Mouse (Mus musculus): ENCODE measurements around the gene Lamtor3. TPM values are rescaled to one million over a fixed set of nuclear protein-coding genes. Genes with fewer than 3 reads are reported as not detected.

The Lamtor3 gene
- polyA plus RNA-seq (2015; fragmentation: Nextera tagmentation; extraction: Ambion mirVana), result 128 and 132 TPM in 2 replicates

DNA sequence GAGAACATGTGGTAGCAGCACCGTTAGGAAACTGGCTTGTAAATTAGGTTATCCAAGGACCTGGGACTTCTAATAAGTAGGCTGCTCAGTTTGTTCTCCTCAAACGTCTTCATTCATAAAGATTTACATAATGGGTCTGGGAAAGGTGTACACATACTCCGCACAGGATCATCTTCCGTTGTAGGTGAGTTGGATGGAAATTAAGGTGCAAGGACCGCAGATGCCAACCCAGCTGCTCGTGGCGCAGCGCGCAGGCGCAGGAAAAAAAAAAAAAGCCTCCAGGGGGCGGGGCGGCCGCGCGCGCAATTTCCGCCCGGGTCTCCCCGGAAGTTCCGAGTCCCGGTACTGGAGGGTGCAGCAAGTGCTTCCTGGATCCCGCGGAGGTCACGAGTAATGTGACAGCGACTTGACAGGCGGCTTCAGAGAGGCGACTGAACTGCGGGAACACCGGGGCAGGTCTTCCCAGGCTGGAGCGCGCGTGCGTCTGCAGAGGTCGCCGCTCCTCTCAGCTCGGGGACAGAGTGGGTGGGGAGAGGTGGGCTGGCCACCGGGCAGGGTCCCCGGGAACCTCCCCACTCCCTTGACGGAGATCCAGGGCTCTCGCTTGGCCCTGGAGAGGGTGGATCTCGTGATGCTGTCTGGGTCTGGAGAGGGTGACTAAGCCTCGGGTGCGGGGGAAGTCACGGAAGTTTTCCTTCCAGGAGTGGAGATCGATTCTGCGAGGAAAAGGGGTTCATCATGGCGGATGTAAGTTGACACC lies at the start of gene Lamtor3:
TSS of gene Lamtor3 (plus strand) at position 335 of the 760 bp plus-strand sequence.
- Histone ChIP-seq H3K27me3 (replicated peaks) (no peaks in the 10 kb centered on the region), H3K36me3 (0 out of 2 replicates have a peak, but pooled peaks cover 11% of the 10 kb centered on the region), H3K4me1 (peaks cover 31% of the 10 kb centered on the region), H3K4me2 (peak within 1 kb of the TSS; percentile 87), H3K9ac (replicated peaks) (peak within 1 kb of the TSS; percentile 89), H3K9me3 (replicated peaks) (no peaks in the 10 kb centered on the region), H3K27ac (replicated peaks) (peak within 1 kb of the TSS; percentile 87), H3K4me3 (replicated peaks) (peak within 1 kb of the TSS; percentile 92)
- under 1% methylated on average over 47 of the region's 47 CpGs for WGBS
- ATAC-seq (ENCODE audit: low FRiP score), result peak; percentile 95

DNA sequence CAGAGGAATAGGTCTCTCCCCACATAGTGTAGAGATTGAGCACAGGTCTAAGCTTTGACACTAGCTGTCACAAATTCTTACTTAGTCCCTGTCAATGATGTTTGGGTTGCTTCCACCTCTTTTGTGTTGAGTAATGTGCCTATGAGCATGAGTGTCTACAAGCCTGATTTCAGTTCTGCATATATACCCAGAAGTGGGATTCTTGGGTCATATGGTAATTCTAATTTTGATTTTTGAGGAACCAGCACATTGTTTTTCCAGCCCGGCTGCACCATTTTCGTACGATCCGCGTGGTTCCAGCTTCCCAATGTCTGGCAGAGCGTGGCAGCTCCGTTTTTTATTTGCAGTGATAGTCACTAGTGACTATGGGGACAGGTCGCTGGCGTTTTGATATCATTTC lies 48.9 kb upstream of the Lamtor3 start:
- WGBS, result 86% methylated on average over 9 of the region's 9 CpGs
- H3K9ac ChIP-seq (replicated peaks), result no peak overlapping the region
- no peaks in the 10 kb centered on the region for H3K9me3 ChIP-seq (replicated peaks)
- no peak overlapping the region for H3K4me3 ChIP-seq (replicated peaks)
- no peak for ATAC-seq (ENCODE audit: low FRiP score)
- no peak overlapping the region for H3K27ac ChIP-seq (replicated peaks)
- H3K27me3 ChIP-seq (replicated peaks), result no peaks in the 10 kb centered on the region
- H3K4me1 ChIP-seq, result peaks cover 23% of the 10 kb centered on the region
- H3K36me3 ChIP-seq, result no peaks in the 10 kb centered on the region
- peak overlapping the region; percentile 80 for H3K4me2 ChIP-seq

DNA sequence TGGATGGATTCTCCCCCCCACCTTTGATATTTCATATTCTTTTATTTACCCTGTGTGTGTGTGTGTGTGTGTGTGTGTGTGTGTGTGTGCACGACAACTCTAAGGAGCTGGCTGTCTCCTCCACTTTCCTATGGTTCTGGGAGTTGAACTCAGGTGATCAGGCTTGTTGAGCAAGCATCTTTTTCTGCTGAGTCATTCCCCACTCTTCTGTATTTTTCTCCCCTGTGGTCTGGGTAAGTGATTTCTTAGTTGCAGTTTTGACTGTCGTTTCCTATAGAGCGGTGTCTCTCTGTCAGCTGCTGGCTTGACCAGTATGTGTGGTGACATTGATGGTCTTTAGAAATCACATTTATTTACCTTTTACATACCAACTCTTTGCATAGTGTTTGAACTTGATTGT lies 39.0 kb upstream of the Lamtor3 start:
- no peaks in the 10 kb centered on the region for H3K4me1 ChIP-seq
- no peaks in the 10 kb centered on the region for H3K9me3 ChIP-seq (replicated peaks)
- no peaks in the 10 kb centered on the region for H3K27me3 ChIP-seq (replicated peaks)
- no peak overlapping the region for H3K27ac ChIP-seq (replicated peaks)
- H3K4me2 ChIP-seq, result no peak overlapping the region
- H3K9ac ChIP-seq (replicated peaks), result no peak overlapping the region
- H3K36me3 ChIP-seq, result 0 out of 2 replicates have a peak, but pooled peaks cover 6% of the 10 kb centered on the region
- H3K4me3 ChIP-seq (replicated peaks), result no peak overlapping the region
- 87% methylated on average over 3 of the region's 3 CpGs for WGBS
- ATAC-seq (ENCODE audit: low FRiP score), result no peak

DNA sequence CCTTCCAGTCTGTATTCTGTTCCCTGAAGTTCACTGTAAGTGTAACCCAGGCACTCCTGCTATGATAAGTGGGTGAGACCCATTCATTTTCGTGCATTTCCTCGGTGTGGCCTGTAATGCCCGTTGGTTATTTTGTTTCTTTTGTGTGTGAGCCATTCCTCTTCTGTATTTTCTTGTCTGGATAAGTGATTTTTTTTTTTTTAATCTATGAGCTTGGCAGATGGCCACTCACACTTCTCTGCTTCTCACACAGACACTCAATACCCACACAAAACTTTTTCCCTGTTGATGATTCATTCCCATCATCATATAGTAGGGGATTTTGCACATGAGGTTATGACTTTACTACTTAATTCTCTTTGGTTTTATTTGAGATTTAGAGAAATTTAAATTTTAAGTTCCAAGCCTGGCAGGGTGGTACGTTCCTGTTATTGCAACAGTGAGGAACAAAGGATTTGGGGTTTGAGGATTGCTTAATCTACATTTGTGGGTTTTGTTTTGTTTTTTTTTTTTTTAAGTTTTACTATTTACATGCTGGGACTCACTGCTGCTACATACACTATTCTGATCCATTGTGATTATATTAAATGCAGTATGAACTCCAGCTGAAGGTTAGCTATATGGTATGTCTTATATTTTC lies 38.1 kb upstream of the Lamtor3 start:
- Histone ChIP-seq H3K36me3 (0 out of 2 replicates have a peak, but pooled peaks cover 6% of the 10 kb centered on the region), H3K4me2 (no peak overlapping the region), H3K27ac (replicated peaks) (no peak overlapping the region), H3K9ac (replicated peaks) (no peak overlapping the region), H3K27me3 (replicated peaks) (no peaks in the 10 kb centered on the region), H3K9me3 (replicated peaks) (no peaks in the 10 kb centered on the region), H3K4me1 (no peaks in the 10 kb centered on the region), H3K4me3 (replicated peaks) (no peak overlapping the region)
- ATAC-seq (ENCODE audit: low FRiP score), result no peak
- 79% methylated on average over 4 of the region's 4 CpGs for WGBS

DNA sequence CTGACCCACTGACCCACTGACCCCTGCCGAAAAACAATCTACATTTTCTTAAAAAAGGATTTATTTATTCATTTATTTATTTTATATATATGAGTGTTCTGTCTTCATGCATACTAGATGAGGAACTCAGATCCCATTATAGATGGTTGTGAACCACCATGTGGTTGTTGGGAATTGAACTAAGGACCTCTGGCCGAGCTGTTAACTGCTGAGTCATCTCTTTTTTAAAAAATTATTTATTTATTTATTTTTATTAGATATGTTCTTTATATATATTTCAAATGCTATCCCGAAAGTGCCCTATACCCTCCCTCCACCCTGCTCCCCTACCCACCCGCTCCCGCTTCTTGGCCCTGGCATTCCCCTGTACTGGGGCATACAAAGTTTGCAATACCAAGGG lies 37.2 kb upstream of the Lamtor3 start:
- Histone ChIP-seq H3K4me1 (no peaks in the 10 kb centered on the region), H3K9me3 (replicated peaks) (no peaks in the 10 kb centered on the region), H3K4me3 (replicated peaks) (no peak overlapping the region), H3K4me2 (no peak overlapping the region), H3K36me3 (0 out of 2 replicates have a peak, but pooled peaks cover 6% of the 10 kb centered on the region), H3K27ac (replicated peaks) (no peak overlapping the region), H3K9ac (replicated peaks) (no peak overlapping the region), H3K27me3 (replicated peaks) (no peaks in the 10 kb centered on the region)
- WGBS, result 98% methylated on average over 5 of the region's 5 CpGs
- no peak for ATAC-seq (ENCODE audit: low FRiP score)

DNA sequence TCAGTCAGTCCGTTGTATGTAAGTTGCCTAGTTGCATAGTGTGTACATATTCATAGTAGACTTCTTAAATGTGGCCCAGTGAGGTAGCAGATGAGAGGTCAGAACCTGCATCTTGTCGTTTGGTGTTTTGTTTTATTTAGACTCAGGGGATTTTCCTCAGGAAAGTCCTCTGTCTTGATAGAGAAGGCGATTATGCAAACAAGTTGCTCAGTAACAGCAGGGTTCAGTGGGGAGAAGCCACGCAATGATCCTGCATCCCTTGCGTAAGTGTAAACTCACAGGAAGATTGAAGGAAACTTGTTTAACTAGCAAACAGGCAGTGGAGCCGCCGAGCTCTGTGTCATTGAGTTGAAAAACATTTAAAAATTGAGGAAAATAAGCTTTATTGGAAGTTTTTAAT lies 30.3 kb upstream of the Lamtor3 start:
- H3K9ac ChIP-seq (replicated peaks), result no peak overlapping the region
- H3K4me1 ChIP-seq, result no peaks in the 10 kb centered on the region

DNA sequence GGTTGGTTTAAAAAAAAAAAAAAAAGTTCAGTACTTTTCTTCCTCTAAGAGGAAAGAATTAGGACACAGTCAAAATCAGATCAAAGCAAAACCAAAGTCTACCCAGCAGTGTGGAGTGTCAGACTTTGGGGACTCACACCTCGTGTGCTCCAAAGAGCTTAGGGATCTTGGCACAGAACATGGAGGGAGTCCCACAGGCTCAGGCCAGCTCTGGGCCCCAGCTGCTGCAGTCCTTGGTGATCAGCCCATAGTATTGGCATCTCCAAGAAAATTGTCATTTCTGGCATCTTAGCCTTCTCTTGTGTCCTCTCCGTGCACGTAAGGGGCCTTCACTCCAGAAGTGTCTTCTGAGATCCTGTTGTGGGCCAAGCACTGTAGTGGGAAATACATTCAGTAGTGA lies 27.2 kb upstream of the Lamtor3 start:
- H3K36me3 ChIP-seq, result peaks cover 33% of the 10 kb centered on the region
- no peaks in the 10 kb centered on the region for H3K9me3 ChIP-seq (replicated peaks)
- no peak overlapping the region for H3K27ac ChIP-seq (replicated peaks)
- H3K4me2 ChIP-seq, result no peak overlapping the region
- H3K4me3 ChIP-seq (replicated peaks), result no peak overlapping the region
- WGBS, result 83% methylated on average over 3 of the region's 3 CpGs
- H3K4me1 ChIP-seq, result no peaks in the 10 kb centered on the region
- no peak for ATAC-seq (ENCODE audit: low FRiP score)
- no peak overlapping the region for H3K9ac ChIP-seq (replicated peaks)
- H3K27me3 ChIP-seq (replicated peaks), result no peaks in the 10 kb centered on the region

More for the DNA sequence above, 30.3 kb upstream of the Lamtor3 start:
- ATAC-seq (ENCODE audit: low FRiP score), result no peak
- no peak overlapping the region for H3K4me2 ChIP-seq
- no peak overlapping the region for H3K27ac ChIP-seq (replicated peaks)
- WGBS, result 70% methylated on average over 7 of the region's 7 CpGs
- H3K9me3 ChIP-seq (replicated peaks), result no peaks in the 10 kb centered on the region
- no peaks in the 10 kb centered on the region for H3K27me3 ChIP-seq (replicated peaks)
- peaks cover 16% of the 10 kb centered on the region for H3K36me3 ChIP-seq
- H3K4me3 ChIP-seq (replicated peaks), result no peak overlapping the region

DNA sequence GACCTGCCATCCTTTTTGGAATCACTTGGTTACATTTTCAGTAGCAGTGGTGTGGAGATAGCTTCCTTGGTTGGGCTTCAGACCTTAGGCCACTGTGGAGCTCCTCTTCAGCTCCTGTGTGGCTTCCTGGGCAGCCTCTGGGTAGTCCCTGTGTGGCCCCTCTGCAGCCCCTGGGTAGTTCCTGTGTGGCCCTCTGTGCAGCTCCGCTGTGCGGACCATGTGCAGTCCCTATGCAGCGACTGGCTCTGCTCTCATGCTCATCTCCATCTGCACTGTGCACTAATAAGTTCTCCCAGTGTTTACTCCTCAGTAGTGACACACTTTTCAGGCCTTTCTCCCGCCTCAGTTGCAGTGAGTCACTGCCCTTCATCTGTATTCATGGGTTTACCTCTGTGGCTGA lies 26.2 kb upstream of the Lamtor3 start:
- Histone ChIP-seq H3K4me1 (no peaks in the 10 kb centered on the region), H3K36me3 (peaks cover 33% of the 10 kb centered on the region), H3K4me2 (no peak overlapping the region), H3K9ac (replicated peaks) (no peak overlapping the region), H3K9me3 (replicated peaks) (no peaks in the 10 kb centered on the region), H3K4me3 (replicated peaks) (no peak overlapping the region), H3K27ac (replicated peaks) (no peak overlapping the region), H3K27me3 (replicated peaks) (no peaks in the 10 kb centered on the region)
- ATAC-seq (ENCODE audit: low FRiP score), result no peak
- WGBS, result 90% methylated on average over 4 of the region's 4 CpGs

DNA sequence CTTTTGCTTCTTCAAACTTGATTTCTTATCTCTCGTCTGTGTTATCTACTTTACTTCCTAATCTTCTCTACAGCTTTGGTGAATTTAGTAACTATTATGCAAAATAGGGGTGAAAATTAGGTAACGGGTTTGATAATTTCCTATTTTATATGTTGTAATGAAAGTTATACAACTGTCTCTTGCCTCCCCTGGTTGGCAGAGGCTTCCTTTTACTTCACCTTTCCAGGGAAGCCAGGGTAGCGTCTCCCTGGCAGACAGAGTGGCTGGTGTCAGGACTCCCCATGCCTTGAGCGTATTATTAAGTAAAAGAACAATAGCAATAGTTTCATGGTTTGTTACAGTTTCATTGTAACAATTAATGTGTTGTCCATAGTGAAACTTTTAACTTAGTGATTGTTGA lies 24.5 kb upstream of the Lamtor3 start:
- Histone ChIP-seq H3K9me3 (replicated peaks) (no peaks in the 10 kb centered on the region), H3K4me1 (no peaks in the 10 kb centered on the region), H3K36me3 (peaks cover 37% of the 10 kb centered on the region), H3K4me2 (no peak overlapping the region), H3K27ac (replicated peaks) (no peak overlapping the region), H3K27me3 (replicated peaks) (no peaks in the 10 kb centered on the region), H3K9ac (replicated peaks) (no peak overlapping the region), H3K4me3 (replicated peaks) (no peak overlapping the region)
- WGBS, result 86% methylated on average over 4 of the region's 4 CpGs
- no peak for ATAC-seq (ENCODE audit: low FRiP score)

DNA sequence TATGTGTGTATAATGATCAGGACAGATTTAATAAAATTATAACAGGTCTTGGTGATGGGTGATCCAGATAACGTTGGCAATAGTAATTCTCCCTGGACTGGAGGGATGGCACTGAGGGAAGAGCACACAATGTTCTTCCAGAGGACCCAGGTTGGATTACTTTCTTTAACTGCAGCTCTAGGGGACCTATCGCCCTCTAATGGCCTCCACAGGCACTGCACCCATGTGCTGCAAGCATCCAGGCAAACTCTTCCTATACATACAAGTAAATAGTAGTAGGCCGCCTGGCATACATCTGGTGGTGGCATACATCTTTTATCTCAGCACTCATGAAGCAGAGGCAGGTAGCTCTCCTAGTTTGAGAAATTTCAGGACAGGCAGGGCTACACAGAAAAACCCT lies 23.1 kb upstream of the Lamtor3 start:
- 94% methylated on average over 3 of the region's 3 CpGs for WGBS
- ATAC-seq (ENCODE audit: low FRiP score), result no peak

DNA sequence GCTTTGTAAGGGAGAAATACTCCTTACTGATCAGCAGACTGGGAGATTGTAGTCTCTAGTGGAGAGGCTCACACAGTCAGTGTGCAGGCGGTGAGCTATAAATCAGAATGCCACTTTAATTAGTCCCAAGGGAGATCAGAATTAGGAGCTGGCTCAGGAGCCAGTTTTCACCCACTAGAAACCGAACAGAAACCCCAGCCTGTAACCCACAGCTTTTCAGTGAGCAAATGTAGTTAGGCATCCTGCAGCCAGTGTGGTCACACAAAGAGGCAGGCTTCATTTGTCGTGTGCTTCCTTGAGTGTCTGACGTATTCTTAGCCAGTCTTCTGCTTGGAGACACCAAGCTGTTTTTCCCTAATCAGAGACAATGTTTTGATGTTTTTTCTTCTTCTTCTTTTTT lies 21.9 kb upstream of the Lamtor3 start:
- Histone ChIP-seq H3K27ac (replicated peaks) (no peak overlapping the region), H3K4me1 (no peaks in the 10 kb centered on the region), H3K4me2 (no peak overlapping the region), H3K27me3 (replicated peaks) (no peaks in the 10 kb centered on the region), H3K9me3 (replicated peaks) (no peaks in the 10 kb centered on the region), H3K4me3 (replicated peaks) (no peak overlapping the region), H3K9ac (replicated peaks) (no peak overlapping the region), H3K36me3 (peaks cover 26% of the 10 kb centered on the region)
- WGBS, result 58% methylated on average over 4 of the region's 4 CpGs
- ATAC-seq (ENCODE audit: low FRiP score), result no peak

More for the DNA sequence above, 23.1 kb upstream of the Lamtor3 start:
- Histone ChIP-seq H3K27ac (replicated peaks) (no peak overlapping the region), H3K4me2 (no peak overlapping the region), H3K27me3 (replicated peaks) (no peaks in the 10 kb centered on the region), H3K9ac (replicated peaks) (no peak overlapping the region), H3K9me3 (replicated peaks) (no peaks in the 10 kb centered on the region), H3K4me1 (no peaks in the 10 kb centered on the region), H3K36me3 (peaks cover 26% of the 10 kb centered on the region), H3K4me3 (replicated peaks) (no peak overlapping the region)

DNA sequence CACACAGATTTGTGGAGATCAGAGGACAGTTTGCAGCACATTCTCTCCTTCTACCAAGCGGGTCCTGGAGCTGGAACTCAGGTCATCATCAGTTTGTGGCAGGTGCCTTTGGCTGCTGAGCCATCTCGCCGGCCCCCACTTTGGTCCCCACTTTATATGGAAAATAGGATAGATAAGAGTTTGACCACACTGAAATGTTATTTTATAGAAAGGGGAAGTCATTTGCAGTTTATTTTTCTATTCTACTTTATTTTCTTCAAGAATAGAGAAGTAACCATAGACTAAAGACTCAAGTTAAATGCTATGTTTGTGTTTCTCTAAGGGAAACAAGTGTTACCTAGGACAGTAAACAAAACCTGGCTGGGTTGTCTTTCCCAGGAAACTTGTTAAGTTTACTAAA lies 21.4 kb upstream of the Lamtor3 start:
- Histone ChIP-seq H3K9ac (replicated peaks) (no peak overlapping the region), H3K4me2 (no peak overlapping the region), H3K4me3 (replicated peaks) (no peak overlapping the region), H3K36me3 (peaks cover 28% of the 10 kb centered on the region), H3K27me3 (replicated peaks) (no peaks in the 10 kb centered on the region), H3K4me1 (no peaks in the 10 kb centered on the region), H3K9me3 (replicated peaks) (no peaks in the 10 kb centered on the region), H3K27ac (replicated peaks) (no peak overlapping the region)
- ATAC-seq (ENCODE audit: low FRiP score), result no peak
- 94% methylated on average over 3 of the region's 3 CpGs for WGBS

Data from neural tube, embryonic 15.5 days (tissue).